Mouse (Mus musculus): Measurements from ENCODE around the gene Ddx5. TPM values are rescaled to one million over a fixed set of nuclear protein-coding genes. Genes with fewer than 3 reads are reported as not detected.
A peak's percentile ranks its signal among the peaks of the same experiment; 100 is the strongest.

Gene Ddx5
- polyA plus RNA-seq, 1 experiment from 2014 or later: 538 TPM

- H3K4me3 ChIP-seq (ENCODE audit: low read depth, low read length): no peak overlapping the region
- DNase-seq (ENCODE audit: low spot score) (no peak), ATAC-seq (replicated peaks; ENCODE audit: low FRiP score) (no peak)
- no peak overlapping the region for H3K4me2 ChIP-seq (ENCODE audit: low read depth, low read length, severe bottlenecking)
- no peak overlapping the region for H3K27ac ChIP-seq (ENCODE audit: low read depth, low read length)
- WGBS: 91% methylated on average over 4 of the region's 4 CpGs
- no peaks in the 10 kb centered on the region for H3K36me3 ChIP-seq (ENCODE audit: control insufficient read depth, insufficient read depth, low read length)
- H3K4me1 ChIP-seq (replicated peaks; ENCODE audit: control insufficient read depth, insufficient read depth, low read length): no peaks in the 10 kb centered on the region
- no peak overlapping the region for H3K9ac ChIP-seq (ENCODE audit: low read length)
- H3K27me3 ChIP-seq (ENCODE audit: control insufficient read depth, insufficient read depth, low read length): no peaks in the 10 kb centered on the region
- no peaks in the 10 kb centered on the region; the same call in 1 of the 2 replicates for H3K9me3 ChIP-seq (ENCODE audit: control insufficient read depth, low read length)
Observed at GRCm38 (mm10) chr11:106730714-106731113, 58.3 kb downstream of the Ddx5 start.

Small RNA genes within 50 kb of the gene (microRNA-seq; reads per million reads assigned to microRNA genes)
- gene Gm25994 (ENCODE audit: insufficient number of aligned reads): not detected
- gene Mir3064 (ENCODE audit: insufficient number of aligned reads): 32.8 reads per million, percentile 22 among the genes with 10 or more reads in this experiment

Other genes starting within 250 kb of the Ddx5 start
- 8.3 and 8.8 TPM in 2 replicates for gene Tex2, start 175.8 kb downstream of the Ddx5 start, polyA plus RNA-seq (2014; fragmentation: Nextera tagmentation; extraction: Ambion mirVana)
- gene Pecam1, start 38.6 kb downstream of the Ddx5 start, polyA plus RNA-seq (2014; fragmentation: Nextera tagmentation; extraction: Ambion mirVana): 15.4 and 18.8 TPM in 2 replicates
- gene Milr1, start 38.0 kb downstream of the Ddx5 start, polyA plus RNA-seq (2014; fragmentation: Nextera tagmentation; extraction: Ambion mirVana): 0.63 and 1.3 TPM in 2 replicates
- gene Polg2, start 9.6 kb downstream of the Ddx5 start, polyA plus RNA-seq (2014; fragmentation: Nextera tagmentation; extraction: Ambion mirVana): 8.9 and 9.1 TPM in 2 replicates
- gene Cep95, start 67 bp upstream of the Ddx5 start, polyA plus RNA-seq (2014; fragmentation: Nextera tagmentation; extraction: Ambion mirVana): 20.8 and 23.0 TPM in 2 replicates
- gene Smurf2, start 131.5 kb upstream of the Ddx5 start, polyA plus RNA-seq (2014; fragmentation: Nextera tagmentation; extraction: Ambion mirVana): 18.9 and 20.1 TPM in 2 replicates
- 764 and 777 TPM in 2 replicates for gene Kpna2, start 210.4 kb upstream of the Ddx5 start, polyA plus RNA-seq (2014; fragmentation: Nextera tagmentation; extraction: Ambion mirVana)
- 2.5 and 4.2 TPM in 2 replicates for gene 1810010H24Rik, start 236.5 kb upstream of the Ddx5 start, polyA plus RNA-seq (2014; fragmentation: Nextera tagmentation; extraction: Ambion mirVana)

All from forebrain, embryonic 11.5 days (tissue).